Comparison of ENCODE assay signal across 18 mouse cellular contexts in genomic region chr1:59439252-59439651, GRCm38 (mm10). TPM values are rescaled to one million over a fixed set of nuclear protein-coding genes. Genes with fewer than 3 reads are reported as not detected.
DNase-seq lines count a peak whose midpoint lies in the region; ATAC-seq and TF ChIP-seq lines count a peak whose summit lies in the region.
"Had no signal": no experiment of that assay in that cellular context is flagged by ENCODE, and none has a peak within 500 bp of the region (broad histone marks: within the 10 kb centered on the region; RNA-seq: fewer than 3 reads in every experiment).

No protein-coding gene starts in this region.

- intact Hi-C loops in gastrocnemius, adult 2 months (cut with DNase I), result no loop called here

- no peak overlapping the region for H3K4me3 ChIP-seq in gastrocnemius, adult 2 months
- no peak overlapping the region for H3K4me3 ChIP-seq in midbrain, embryonic 11.5 days (ENCODE audit: low read depth, low read length)
- H3K4me3 ChIP-seq in midbrain, embryonic 16.5 days (ENCODE audit: low read depth, low read length), result no peak overlapping the region
- H3K4me3 ChIP-seq in intestine, embryonic 15.5 days (replicated peaks), result no peak overlapping the region
- H3K4me3 ChIP-seq in limb, embryonic 10.5 days, result no peak overlapping the region
- no peak overlapping the region for H3K4me3 ChIP-seq in forebrain, embryonic 14.5 days (ENCODE audit: low read depth, low read length)
- H3K4me3 ChIP-seq: layer of hippocampus, adult 2 months; liver, embryonic 15.5 days; neural tube, embryonic 12.5 days had no signal

- no peak overlapping the region for H3K9ac ChIP-seq in midbrain, embryonic 11.5 days (ENCODE audit: low read length)
- H3K9ac ChIP-seq in midbrain, embryonic 16.5 days (ENCODE audit: low read depth, low read length), result no peak overlapping the region
- H3K9ac ChIP-seq in intestine, embryonic 15.5 days, result no peak overlapping the region
- no peak overlapping the region for H3K9ac ChIP-seq in forebrain, embryonic 14.5 days (ENCODE audit: low read length)
- H3K9ac ChIP-seq: forebrain, postnatal 0 days; liver, embryonic 15.5 days; neural tube, embryonic 12.5 days had no signal

- no peak for ATAC-seq in midbrain, embryonic 11.5 days (ENCODE audit: low FRiP score)
- no peak for ATAC-seq in midbrain, embryonic 16.5 days
- ATAC-seq in intestine, embryonic 15.5 days, result peak; percentile 80
- no peak for ATAC-seq in megakaryocyte progenitor cell, adult 5-6 weeks (replicated peaks; ENCODE audit: poor library complexity)
- ATAC-seq in forebrain, embryonic 14.5 days, result no peak
- ATAC-seq: activated CD4-positive, CD25-positive, alpha-beta regulatory T cell, adult 4 months; CD4-positive, CD25-positive, alpha-beta regulatory T cell, adult 4 months; forebrain, postnatal 0 days; hindbrain, embryonic 16.5 days had no signal

- H3K4me2 ChIP-seq in midbrain, embryonic 11.5 days, result no peak overlapping the region
- H3K4me2 ChIP-seq in midbrain, embryonic 16.5 days (ENCODE audit: low read length), result no peak overlapping the region
- no peak overlapping the region for H3K4me2 ChIP-seq in intestine, embryonic 15.5 days (replicated peaks)
- no peak overlapping the region for H3K4me2 ChIP-seq in forebrain, embryonic 14.5 days (ENCODE audit: low read length)
- H3K4me2 ChIP-seq: liver, embryonic 15.5 days; neural tube, embryonic 12.5 days had no signal

- H3K36me3 ChIP-seq in midbrain, embryonic 11.5 days (ENCODE audit: control insufficient read depth, insufficient read depth, low read length), result no peaks in the 10 kb centered on the region
- no peaks in the 10 kb centered on the region for H3K36me3 ChIP-seq in midbrain, embryonic 16.5 days (ENCODE audit: control insufficient read depth, insufficient read depth, low read length)
- H3K36me3 ChIP-seq in intestine, embryonic 15.5 days, result no peaks in the 10 kb centered on the region
- H3K36me3 ChIP-seq in limb, embryonic 10.5 days, result no peaks in the 10 kb centered on the region
- H3K36me3 ChIP-seq in forebrain, embryonic 14.5 days (ENCODE audit: control insufficient read depth, insufficient read depth, low read length), result no peaks in the 10 kb centered on the region
- H3K36me3 ChIP-seq: liver, embryonic 15.5 days; neural tube, embryonic 12.5 days had no signal

- H3K9me3 ChIP-seq in midbrain, embryonic 11.5 days (ENCODE audit: control insufficient read depth, low read length), result no peaks in the 10 kb centered on the region
- no peaks in the 10 kb centered on the region for H3K9me3 ChIP-seq in midbrain, embryonic 16.5 days (replicated peaks; ENCODE audit: control insufficient read depth, low read length, poor library complexity, severe bottlenecking)
- H3K9me3 ChIP-seq in intestine, embryonic 15.5 days, result no peaks in the 10 kb centered on the region
- H3K9me3 ChIP-seq in limb, embryonic 10.5 days (replicated peaks), result no peaks in the 10 kb centered on the region
- H3K9me3 ChIP-seq in forebrain, embryonic 14.5 days (replicated peaks; ENCODE audit: control insufficient read depth, low read length), result no peaks in the 10 kb centered on the region
- H3K9me3 ChIP-seq: liver, embryonic 15.5 days; neural tube, embryonic 12.5 days had no signal

- H3K27me3 ChIP-seq in midbrain, embryonic 11.5 days (ENCODE audit: control insufficient read depth, insufficient read depth, low read length), result no peaks in the 10 kb centered on the region
- H3K27me3 ChIP-seq in midbrain, embryonic 16.5 days (ENCODE audit: control insufficient read depth, insufficient read depth, low read depth, low read length), result no peaks in the 10 kb centered on the region
- H3K27me3 ChIP-seq in intestine, embryonic 15.5 days (replicated peaks), result no peaks in the 10 kb centered on the region
- no peaks in the 10 kb centered on the region for H3K27me3 ChIP-seq in limb, embryonic 10.5 days (ENCODE audit: low read depth, poor library complexity, severe bottlenecking)
- H3K27me3 ChIP-seq in forebrain, embryonic 14.5 days (replicated peaks; ENCODE audit: control insufficient read depth, insufficient read depth, low read length), result no peaks in the 10 kb centered on the region
- H3K27me3 ChIP-seq: liver, embryonic 15.5 days; neural tube, embryonic 12.5 days had no signal

- H3K4me1 ChIP-seq in midbrain, embryonic 11.5 days (ENCODE audit: control insufficient read depth, insufficient read depth, low read length), result peaks cover 14% of the 10 kb centered on the region
- H3K4me1 ChIP-seq in midbrain, embryonic 16.5 days (ENCODE audit: control insufficient read depth, insufficient read depth, low read length), result peaks cover 7% of the 10 kb centered on the region
- H3K4me1 ChIP-seq in intestine, embryonic 15.5 days (replicated peaks), result peaks cover 17% of the 10 kb centered on the region
- H3K4me1 ChIP-seq in limb, embryonic 10.5 days, result peaks cover 40% of the 10 kb centered on the region
- H3K4me1 ChIP-seq in forebrain, embryonic 14.5 days (ENCODE audit: control insufficient read depth, insufficient read depth, low read length), result peaks cover 6% of the 10 kb centered on the region; the same call in 1 of the 2 replicates

- no peak for TF ChIP-seq CTCF in gastrocnemius, adult 2 months (IDR thresholded peaks at IDR 0.05)

- no peak for DNase-seq in gastrocnemius, adult 2 months
- no peak for DNase-seq in gastrocnemius, postnatal 25 days
- no peak for DNase-seq in midbrain, embryonic 11.5 days (ENCODE audit: low spot score, missing footprints)
- no peak for DNase-seq in limb, embryonic 10.5 days (ENCODE audit: low spot score)
- DNase-seq in forebrain, embryonic 14.5 days (ENCODE audit: low spot score), result no peak
- DNase-seq: forebrain, postnatal 0 days; lung, postnatal 14 days; spleen, adult 18-20 months; thymus, postnatal 36 days had no signal

- 73% methylated on average over 2 of the region's 2 CpGs for WGBS in midbrain, embryonic 11.5 days
- 61% methylated on average over 2 of the region's 2 CpGs for WGBS in midbrain, embryonic 16.5 days
- WGBS in intestine, embryonic 15.5 days, result 63% methylated on average over 2 of the region's 2 CpGs
- 87% methylated on average over 2 of the region's 2 CpGs for WGBS in limb, embryonic 10.5 days
- WGBS in forebrain, embryonic 14.5 days, result 74% methylated on average over 2 of the region's 2 CpGs

- H3K27ac ChIP-seq in gastrocnemius, adult 2 months, result peak overlapping the region; percentile 20; the same call in 1 of the 2 replicates
- H3K27ac ChIP-seq in midbrain, embryonic 11.5 days (ENCODE audit: low read depth, low read length), result 0 out of 2 replicates have a peak overlapping the region, but pooled peaks have one; percentile 77
- H3K27ac ChIP-seq in midbrain, embryonic 16.5 days (ENCODE audit: low read length), result no peak overlapping the region
- no peak overlapping the region for H3K27ac ChIP-seq in intestine, embryonic 15.5 days
- peak overlapping the region; percentile 79 for H3K27ac ChIP-seq in limb, embryonic 10.5 days
- no peak overlapping the region for H3K27ac ChIP-seq in forebrain, embryonic 14.5 days (ENCODE audit: low read depth, low read length)
- H3K27ac ChIP-seq: layer of hippocampus, adult 2 months; liver, embryonic 15.5 days; neural tube, embryonic 12.5 days had no signal

RNA-seq across cellular contexts. Expression of gene Fzd7, which starts 43.0 kb away (rescaled TPM):
- total RNA-seq in gastrocnemius, adult 2 months (2021), result 10 to 100 TPM; 21.6 to 42.4 TPM
- total RNA-seq in gastrocnemius, postnatal 25 days (2021), result 10 to 100 TPM; 17.3 to 24.8 TPM
- 5.3 and 6.3 TPM in 2 replicates for polyA plus RNA-seq in midbrain, embryonic 11.5 days (2014; fragmentation: Nextera tagmentation; extraction: Ambion mirVana)
- 2.6 and 3.2 TPM in 2 replicates for polyA plus RNA-seq in midbrain, embryonic 16.5 days (2015; fragmentation: Nextera tagmentation; extraction: Ambion mirVana)
- polyA plus RNA-seq in intestine, embryonic 15.5 days (2015; fragmentation: Nextera tagmentation; extraction: Ambion mirVana), result 6.3 and 7.5 TPM in 2 replicates
- polyA plus RNA-seq in limb, embryonic 10.5 days (2016; fragmentation: Nextera tagmentation; extraction: Ambion mirVana), result 13.2 and 13.5 TPM in 2 replicates
- total RNA-seq in megakaryocyte progenitor cell, adult 5-6 weeks (2015), result 6.7 and 7.5 TPM in 2 replicates
- total RNA-seq in megakaryocyte progenitor cell, adult 5-6 weeks (2017), result 4.2 and 7.0 TPM in 2 replicates
- 3.4 and 3.9 TPM in 2 replicates for polyA plus RNA-seq in forebrain, embryonic 14.5 days (2014; fragmentation: Nextera tagmentation; extraction: Ambion mirVana)
- polyA plus RNA-seq: activated CD4-positive, CD25-positive, alpha-beta regulatory T cell, adult 4 months; CD4-positive, CD25-positive, alpha-beta regulatory T cell, adult 4 months had no signal

Comparison
In these comparisons a context has a peak if more than half of its experiments do, and no peak if none do; other contexts are left out.
1. H3K27ac ChIP-seq: peak in gastrocnemius, adult 2 months (single experiment), midbrain, embryonic 11.5 days (single experiment) and limb, embryonic 10.5 days (single experiment); none in midbrain, embryonic 16.5 days (single experiment), intestine, embryonic 15.5 days (single experiment) and forebrain, embryonic 14.5 days (single experiment).